Comparison of ENCODE assay signal across 27 mouse cellular contexts in the genomic region with DNA sequence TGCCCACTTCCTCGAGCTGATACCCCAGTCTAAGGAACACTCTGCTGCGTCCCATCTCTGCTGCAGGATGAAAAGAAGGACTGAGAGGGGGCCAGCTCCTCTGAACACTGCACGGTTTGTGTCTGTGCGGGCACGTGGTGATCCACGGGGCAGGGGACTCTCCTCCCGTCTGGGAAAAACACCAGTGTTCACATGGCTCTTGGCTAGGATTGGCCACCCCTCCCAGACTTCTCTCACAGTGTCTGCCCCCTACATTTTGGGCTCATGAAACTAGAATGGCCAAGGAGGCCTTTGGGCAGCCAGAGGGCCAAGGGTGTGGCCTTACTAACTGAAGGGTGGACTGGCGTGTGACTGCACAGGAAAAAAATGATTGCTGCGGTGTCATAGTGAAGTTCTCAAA. TPM values are rescaled to one million over a fixed set of nuclear protein-coding genes. Genes with fewer than 3 reads are reported as not detected.
DNase-seq lines count a peak whose midpoint lies in the region; ATAC-seq and TF ChIP-seq lines count a peak whose summit lies in the region.
"Had no signal": no experiment of that assay in that cellular context is flagged by ENCODE, and none has a peak within 500 bp of the region (broad histone marks: within the 10 kb centered on the region; RNA-seq: fewer than 3 reads in every experiment).

No protein-coding gene starts in this region.

- no peaks in the 10 kb centered on the region for H3K9me3 ChIP-seq in heart, embryonic 15.5 days (replicated peaks)
- H3K9me3 ChIP-seq: hindbrain, embryonic 10.5 days; intestine, embryonic 15.5 days; liver, embryonic 12.5 days had no signal

- H3K27me3 ChIP-seq in heart, embryonic 15.5 days = no peaks in the 10 kb centered on the region
- H3K27me3 ChIP-seq: intestine, embryonic 15.5 days; liver, embryonic 12.5 days had no signal

- intact Hi-C loops in gastrocnemius, adult 2 months (cut with DNase I) = no loop called here
- intact Hi-C loops in gastrocnemius, postnatal 14 days (cut with DNase I; ENCODE audit: low total_unique reads) = no loop called here
- intact Hi-C loops in heart, postnatal 10 days (cut with DNase I) = no loop called here

- H3K4me3 ChIP-seq in gastrocnemius, adult 2 months = no peak overlapping the region
- no peak overlapping the region for H3K4me3 ChIP-seq in heart, embryonic 15.5 days
- H3K4me3 ChIP-seq: erythroblast, embryonic 14.5 days; hindbrain, embryonic 10.5 days; intestine, embryonic 15.5 days; liver, embryonic 12.5 days had no signal

- peaks cover 11% of the 10 kb centered on the region for H3K36me3 ChIP-seq in heart, embryonic 15.5 days
- H3K36me3 ChIP-seq: intestine, embryonic 15.5 days had no signal

- no peak for TF ChIP-seq CTCF in gastrocnemius, adult 2 months (IDR thresholded peaks at IDR 0.05)

- peaks cover 43% of the 10 kb centered on the region for H3K4me1 ChIP-seq in heart, embryonic 15.5 days (replicated peaks)
- H3K4me1 ChIP-seq: intestine, embryonic 15.5 days; liver, embryonic 12.5 days had no signal

- 75% methylated on average over 9 of the region's 9 CpGs for WGBS in heart, embryonic 15.5 days

- no peak for ATAC-seq in heart, embryonic 15.5 days (replicated peaks; ENCODE audit: insufficient number of reproducible peaks, insufficient read depth, low FRiP score, low read depth)
- ATAC-seq: CD4-positive, CD25-positive, alpha-beta regulatory T cell, adult 4 months; forebrain, embryonic 16.5 days; hindbrain, postnatal 0 days; intestine, embryonic 15.5 days; liver, embryonic 12.5 days; liver, postnatal 0 days; midbrain, embryonic 16.5 days had no signal

- H3K27ac ChIP-seq in gastrocnemius, adult 2 months = peak overlapping the region; percentile 28
- H3K27ac ChIP-seq in heart, embryonic 15.5 days = peak overlapping the region; percentile 23; the same call in 1 of the 2 replicates
- H3K27ac ChIP-seq: hindbrain, embryonic 10.5 days; hindbrain, postnatal 0 days; intestine, embryonic 15.5 days; kidney, postnatal 0 days; liver, embryonic 12.5 days; stomach, postnatal 0 days had no signal

- H3K9ac ChIP-seq in heart, embryonic 15.5 days = no peak overlapping the region
- H3K9ac ChIP-seq: intestine, embryonic 15.5 days; liver, embryonic 12.5 days; liver, postnatal 0 days had no signal

- H3K4me2 ChIP-seq in heart, embryonic 15.5 days = no peak overlapping the region
- H3K4me2 ChIP-seq: intestine, embryonic 15.5 days; liver, embryonic 12.5 days; midbrain, embryonic 11.5 days had no signal

- peak; percentile 55 for DNase-seq in gastrocnemius, adult 2 months
- no peak for DNase-seq in gastrocnemius, postnatal 14 days
- DNase-seq in heart, postnatal 10 days = no peak
- DNase-seq in layer of hippocampus, adult 9-11 months = peak; percentile 55
- DNase-seq in layer of hippocampus, postnatal 10 days (ENCODE audit: low spot score in 2 of 2) = no peak
- DNase-seq: adrenal gland, postnatal 14 days; cerebellum, postnatal 14 days; kidney, adult 2 months; kidney, postnatal 4 days; layer of hippocampus, postnatal 36 days; left cerebral cortex, postnatal 4 days; liver, postnatal 0 days; lung, postnatal 36 days; right cerebral cortex, postnatal 4 days; thymus, postnatal 4 days had no signal

RNA-seq across cellular contexts. Expression of a gene that starts 51.4 kb away (rescaled TPM):
- total RNA-seq in gastrocnemius, adult 2 months (2021) = 10 to 100 TPM; 24.0 to 27.8 TPM
- 10 to 100 TPM; 36.6 to 37.4 TPM for total RNA-seq in gastrocnemius, postnatal 14 days (2021)
- polyA plus RNA-seq in heart, embryonic 15.5 days (2015; fragmentation: Nextera tagmentation; extraction: Ambion mirVana) = 63.9 and 82.7 TPM in 2 replicates
- 10 to 100 TPM; 71.1 to 71.3 TPM for total RNA-seq in heart, postnatal 10 days (2021)
- 100 to 1,000 TPM; 152 to 165 TPM for total RNA-seq in layer of hippocampus, postnatal 10 days (2021)

Comparison
In these comparisons a context has a peak if more than half of its experiments do, and no peak if none do; other contexts are left out.
1. DNase-seq: peak in gastrocnemius, adult 2 months (single experiment) and layer of hippocampus, adult 9-11 months (single experiment); none in gastrocnemius, postnatal 14 days (single experiment), heart, postnatal 10 days (0 of 2) and layer of hippocampus, postnatal 10 days (0 of 2).